In the genomic region with DNA sequence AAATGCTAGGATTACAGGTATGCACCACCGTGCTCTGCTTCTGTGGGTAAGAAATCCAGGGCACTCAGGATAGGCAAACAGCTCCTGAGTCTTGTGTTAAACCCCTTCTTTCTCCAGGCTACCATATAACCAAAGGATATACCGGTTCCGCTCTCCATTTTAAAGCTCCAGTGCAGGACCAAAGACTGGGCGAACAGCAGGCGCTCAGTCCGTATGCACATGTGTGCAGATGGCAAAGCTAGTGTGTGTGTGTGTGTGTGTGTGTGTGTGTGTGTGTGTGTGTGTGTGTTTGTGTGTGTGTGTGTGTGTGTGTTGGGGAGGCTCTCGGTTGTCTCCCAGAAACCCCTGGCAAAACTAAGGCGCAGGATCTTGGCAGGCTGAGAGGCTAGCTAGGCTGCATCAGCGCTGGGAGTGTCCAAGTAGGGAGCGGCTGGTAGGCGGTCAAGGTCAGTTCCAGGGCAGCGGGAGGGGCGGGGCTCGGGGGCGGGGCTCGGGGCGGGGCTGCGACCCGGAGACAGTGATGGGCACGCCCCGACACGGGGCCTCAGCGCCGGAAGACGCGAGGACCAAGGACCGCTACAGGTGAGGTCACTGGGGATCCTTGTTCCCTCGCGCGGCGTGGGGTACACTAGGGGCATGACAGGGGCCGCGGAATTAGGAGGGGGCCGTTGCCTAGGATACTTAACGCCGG, we compare ENCODE assay signal across 7 mouse cellular contexts. TPM values are rescaled to one million over a fixed set of nuclear protein-coding genes. Genes with fewer than 3 reads are reported as not detected.
DNase-seq lines count a peak whose midpoint lies in the region; ATAC-seq and TF ChIP-seq lines count a peak whose summit lies in the region.

Gene Aifm2, plus strand, starts transcription at position 493 of the 691 bp plus-strand sequence.

- no peak for TF ChIP-seq RAD21 in MEL (IDR thresholded peaks at IDR 0.05; ENCODE audit: low read depth, low read length)

- TF ChIP-seq POLR2A in MEL (IDR thresholded peaks at IDR 0.05; ENCODE audit: control insufficient read depth in 1 of 2, insufficient read depth in 1 of 2, low read depth in 1 of 2, low read length in 2 of 2, poor library complexity in 1 of 2), result peak in 1 of 2 experiments; percentile 52; a peak in 1 of 4 replicates
- TF ChIP-seq POLR2A in brain, embryonic 14.5 days (IDR thresholded peaks at IDR 0.05; ENCODE audit: borderline replicate concordance, extremely low read depth, insufficient read depth, insufficient read length, poor library complexity, severe bottlenecking), result no peak

- WGBS in forebrain, embryonic 12.5 days, result 15% methylated on average over 34 of the region's 36 CpGs
- 13% methylated on average over 35 of the region's 36 CpGs for WGBS in limb, embryonic 13.5 days
- WGBS in midbrain, embryonic 14.5 days, result 15% methylated on average over 31 of the region's 36 CpGs
- 11% methylated on average over 35 of the region's 36 CpGs for WGBS in stomach, embryonic 14.5 days

- no peak within 1 kb of the TSS for H3K27ac ChIP-seq in MEL (ENCODE audit: control insufficient read depth, low read depth, low read length)
- no peak within 1 kb of the TSS for H3K27ac ChIP-seq in forebrain, embryonic 12.5 days
- no peak within 1 kb of the TSS for H3K27ac ChIP-seq in limb, embryonic 13.5 days
- no peak within 1 kb of the TSS for H3K27ac ChIP-seq in midbrain, embryonic 14.5 days (replicated peaks; ENCODE audit: low read depth, low read length)
- 0 out of 2 replicates have a peak within 1 kb of the TSS, but pooled peaks have one; percentile 23 for H3K27ac ChIP-seq in stomach, embryonic 14.5 days (ENCODE audit: low read length)

- H3K79me2 ChIP-seq in MEL (ENCODE audit: control insufficient read depth, insufficient read depth, low read length, poor library complexity), result no peaks in the 10 kb centered on the region; the same call in 1 of the 2 replicates

- peak within 1 kb of the TSS; percentile 70 to 100 for H3K4me3 ChIP-seq in MEL (ENCODE audit: control insufficient read depth in 1 of 2, insufficient read depth in 1 of 2, low read depth in 2 of 2, low read length in 2 of 2)
- peak within 1 kb of the TSS; percentile 53 for H3K4me3 ChIP-seq in forebrain, embryonic 12.5 days (replicated peaks)
- H3K4me3 ChIP-seq in limb, embryonic 13.5 days, result peak within 1 kb of the TSS; percentile 64
- H3K4me3 ChIP-seq in midbrain, embryonic 14.5 days (replicated peaks; ENCODE audit: low read depth, low read length), result peak within 1 kb of the TSS; percentile 44
- H3K4me3 ChIP-seq in stomach, embryonic 14.5 days (ENCODE audit: low read depth, low read length), result peak within 1 kb of the TSS; percentile 53

- H3K36me3 ChIP-seq in MEL (ENCODE audit: control insufficient read depth in 1 of 2, insufficient read depth in 2 of 2, low read length in 2 of 2), result no peaks in the 10 kb centered on the region
- no peaks in the 10 kb centered on the region for H3K36me3 ChIP-seq in forebrain, embryonic 12.5 days (replicated peaks)
- H3K36me3 ChIP-seq in limb, embryonic 13.5 days, result no peaks in the 10 kb centered on the region
- no peaks in the 10 kb centered on the region for H3K36me3 ChIP-seq in midbrain, embryonic 14.5 days (ENCODE audit: control insufficient read depth, insufficient read depth, low read length)
- no peaks in the 10 kb centered on the region for H3K36me3 ChIP-seq in stomach, embryonic 14.5 days (ENCODE audit: control insufficient read depth, insufficient read depth, low read length)

- H3K4me1 ChIP-seq in MEL (ENCODE audit: control insufficient read depth in 1 of 2, insufficient read depth in 2 of 2, low read length in 2 of 2), result peaks cover 1 to 11% of the 10 kb centered on the region in 2 experiments
- H3K4me1 ChIP-seq in forebrain, embryonic 12.5 days, result peaks cover 9% of the 10 kb centered on the region
- H3K4me1 ChIP-seq in limb, embryonic 13.5 days, result peaks cover 15% of the 10 kb centered on the region
- peaks cover 6% of the 10 kb centered on the region; the same call in 1 of the 2 replicates for H3K4me1 ChIP-seq in midbrain, embryonic 14.5 days (ENCODE audit: control insufficient read depth, insufficient read depth, low read length)
- peaks cover 10% of the 10 kb centered on the region for H3K4me1 ChIP-seq in stomach, embryonic 14.5 days (ENCODE audit: control insufficient read depth, insufficient read depth, low read length)

- H3K9me3 ChIP-seq in MEL (replicated peaks; ENCODE audit: insufficient read depth, low read length), result no peaks in the 10 kb centered on the region
- H3K9me3 ChIP-seq in forebrain, embryonic 12.5 days, result no peaks in the 10 kb centered on the region
- no peaks in the 10 kb centered on the region for H3K9me3 ChIP-seq in limb, embryonic 13.5 days
- H3K9me3 ChIP-seq in midbrain, embryonic 14.5 days (ENCODE audit: control insufficient read depth, low read length), result no peaks in the 10 kb centered on the region
- no peaks in the 10 kb centered on the region for H3K9me3 ChIP-seq in stomach, embryonic 14.5 days (ENCODE audit: control insufficient read depth, low read depth, low read length)

- peak; percentile 64 for DNase-seq in MEL (ENCODE audit: low read depth, low spot score)
- peak; percentile 57 for DNase-seq in brain, embryonic 14.5 days (ENCODE audit: low read depth)
- peak; percentile 79 for DNase-seq in heart, postnatal 4 days
- DNase-seq in midbrain, embryonic 14.5 days, result peak; percentile 58

- peak; percentile 82 for ATAC-seq in forebrain, embryonic 12.5 days (ENCODE audit: low FRiP score)
- ATAC-seq in limb, embryonic 13.5 days (ENCODE audit: low FRiP score, low read depth), result peak; percentile 92
- ATAC-seq in midbrain, embryonic 14.5 days (ENCODE audit: low FRiP score, low TSS enrichment), result peak; percentile 46; the same call in 1 of the 2 replicates
- ATAC-seq in stomach, embryonic 14.5 days (ENCODE audit: insufficient number of reproducible peaks, insufficient read depth, low FRiP score, low read depth), result peak; percentile 93

- TF ChIP-seq EP300 in MEL (IDR thresholded peaks at IDR 0.05; ENCODE audit: low read depth in 1 of 2, low read length in 2 of 2), result no peak

- TF ChIP-seq CTCF in MEL (IDR thresholded peaks at IDR 0.05 in 2 of 3, conservative IDR thresholded peaks at IDR 0.05 in 1 of 3; ENCODE audit: control insufficient read depth in 1 of 3, insufficient read depth in 1 of 3, low read depth in 2 of 3, low read length in 3 of 3, poor library complexity in 1 of 3, severe bottlenecking in 1 of 3), result no peak
- TF ChIP-seq CTCF in brain, embryonic 14.5 days (IDR thresholded peaks at IDR 0.05; ENCODE audit: borderline replicate concordance, extremely low read depth, insufficient read depth, insufficient read length), result no peak

- H3K4me2 ChIP-seq in forebrain, embryonic 12.5 days, result peak within 1 kb of the TSS; percentile 85
- H3K4me2 ChIP-seq in limb, embryonic 13.5 days (replicated peaks), result peak within 1 kb of the TSS; percentile 88
- H3K4me2 ChIP-seq in midbrain, embryonic 14.5 days (ENCODE audit: low read length), result peak within 1 kb of the TSS; percentile 70
- H3K4me2 ChIP-seq in stomach, embryonic 14.5 days (replicated peaks; ENCODE audit: low read depth, low read length), result peak within 1 kb of the TSS; percentile 89

- H3K9ac ChIP-seq in MEL (ENCODE audit: control insufficient read depth, low read depth, low read length, poor library complexity, severe bottlenecking), result peak within 1 kb of the TSS; percentile 61
- peak within 1 kb of the TSS; percentile 61 for H3K9ac ChIP-seq in forebrain, embryonic 12.5 days
- peak within 1 kb of the TSS; percentile 67 for H3K9ac ChIP-seq in limb, embryonic 13.5 days
- peak within 1 kb of the TSS; percentile 44 for H3K9ac ChIP-seq in midbrain, embryonic 14.5 days (replicated peaks; ENCODE audit: low read length)
- peak within 1 kb of the TSS; percentile 30; the same call in 1 of the 2 replicates for H3K9ac ChIP-seq in stomach, embryonic 14.5 days (replicated peaks; ENCODE audit: low read depth, low read length)

- H3K27me3 ChIP-seq in MEL (ENCODE audit: control insufficient read depth in 1 of 2, insufficient read depth in 2 of 2, low read length in 2 of 2), result no peaks in the 10 kb centered on the region
- H3K27me3 ChIP-seq in forebrain, embryonic 12.5 days, result peaks cover 35% of the 10 kb centered on the region
- H3K27me3 ChIP-seq in limb, embryonic 13.5 days, result no peaks in the 10 kb centered on the region
- no peaks in the 10 kb centered on the region for H3K27me3 ChIP-seq in midbrain, embryonic 14.5 days (ENCODE audit: control insufficient read depth, insufficient read depth, low read length)
- H3K27me3 ChIP-seq in stomach, embryonic 14.5 days (ENCODE audit: control insufficient read depth, insufficient read depth, low read length), result no peaks in the 10 kb centered on the region

TF ChIP-seq in MEL, 35 proteins besides CTCF, POLR2A, EP300 and RAD21:
- TF ChIP-seq NELFE (IDR thresholded peaks at IDR 0.05; ENCODE audit: low read depth, low read length) (peak; percentile 35; the same call in 1 of the 2 replicates), ZNF384 (IDR thresholded peaks at IDR 0.05; ENCODE audit: low read depth, low read length) (no peak), SIN3A (IDR thresholded peaks at IDR 0.05; ENCODE audit: low read length) (no peak)

RNA-seq across cellular contexts. Expression of gene Aifm2, which starts in this region (rescaled TPM):
- 13.2 and 13.4 TPM in 2 replicates for total RNA-seq in MEL (2012; rRNA removed)
- polyA plus RNA-seq in MEL (2012; ENCODE audit: insufficient read depth in 1 of 2, insufficient read length in 2 of 2, low read depth in 1 of 2, low replicate concordance in 2 of 2, missing spikeins in 1 of 2), result 10 to 100 TPM in 1 of 2 experiments, not detected in 1; 17.7 TPM
- polyA plus RNA-seq in brain, embryonic 14.5 days (2012; rRNA removed), result 5.4 and 7.9 TPM in 2 replicates
- polyA plus RNA-seq in forebrain, embryonic 12.5 days (2016; fragmentation: Nextera tagmentation; extraction: Ambion mirVana), result 5.8 and 6.1 TPM in 2 replicates
- total RNA-seq in heart, postnatal 4 days (2021), result 10 to 100 TPM; 33.3 to 35.5 TPM
- polyA plus RNA-seq in limb, embryonic 13.5 days (2015; fragmentation: Nextera tagmentation; extraction: Ambion mirVana), result 15.1 and 15.9 TPM in 2 replicates
- polyA plus RNA-seq in midbrain, embryonic 14.5 days (2014; fragmentation: Nextera tagmentation; extraction: Ambion mirVana), result 5.8 and 7.0 TPM in 2 replicates
- 16.5 and 17.2 TPM in 2 replicates for polyA plus RNA-seq in stomach, embryonic 14.5 days (2014; fragmentation: Nextera tagmentation; extraction: Ambion mirVana)
